Mouse (Mus musculus) cortical plate, adult 2 months (tissue): ENCODE measurements around the gene Hsdl1. TPM values are rescaled to one million over a fixed set of nuclear protein-coding genes. Genes with fewer than 3 reads are reported as not detected.

Experiments used
- H3K27ac ChIP-seq: fragments of 200-500 bp; 2 replicates; pipeline ENCODE4 v1.5.1; 2012; ENCODE audit warnings: low read length, control low read depth, inconsistent platforms; ENCODE audit not compliant: insufficient read depth
- H3K4me1 ChIP-seq: fragments of 200-500 bp; 2 replicates; pipeline ENCODE4 v1.6.1; 2011; ENCODE audit warnings: low read length; ENCODE audit not compliant: control insufficient read depth, insufficient read depth
- H3K4me3 ChIP-seq: fragments of 200-500 bp; 2 replicates; pipeline ENCODE4 v1.5.1; 2011; ENCODE audit warnings: mild to moderate bottlenecking, low read length, control low read depth; ENCODE audit not compliant: insufficient read depth
- CTCF ChIP-seq: fragments of 200-500 bp; IDR thresholded peaks from 2 replicates; pipeline ENCODE4 v1.5.1; 2011; ENCODE audit warnings: mild to moderate bottlenecking, control low read depth, low read length; ENCODE audit not compliant: insufficient read depth; ENCODE audit errors: extremely low read depth
- POLR2A ChIP-seq: fragments of 200-500 bp; IDR thresholded peaks from 2 replicates; pipeline ENCODE4 v1.6.1; 2011; ENCODE audit warnings: mild to moderate bottlenecking, low read length, control low read depth; ENCODE audit not compliant: insufficient read depth; ENCODE audit errors: extremely low read depth
- polyA plus RNA-seq: library from polyadenylated mRNA; depleted of rRNA; stranded (reverse); fragments of >200 nt; gene quantifications from 2 replicates; pipeline ENCODE4 v1.2.3, GENCODE M21; 2012

Gene Hsdl1
- polyA plus RNA-seq, 1 experiment = 32.2 TPM

DNA sequence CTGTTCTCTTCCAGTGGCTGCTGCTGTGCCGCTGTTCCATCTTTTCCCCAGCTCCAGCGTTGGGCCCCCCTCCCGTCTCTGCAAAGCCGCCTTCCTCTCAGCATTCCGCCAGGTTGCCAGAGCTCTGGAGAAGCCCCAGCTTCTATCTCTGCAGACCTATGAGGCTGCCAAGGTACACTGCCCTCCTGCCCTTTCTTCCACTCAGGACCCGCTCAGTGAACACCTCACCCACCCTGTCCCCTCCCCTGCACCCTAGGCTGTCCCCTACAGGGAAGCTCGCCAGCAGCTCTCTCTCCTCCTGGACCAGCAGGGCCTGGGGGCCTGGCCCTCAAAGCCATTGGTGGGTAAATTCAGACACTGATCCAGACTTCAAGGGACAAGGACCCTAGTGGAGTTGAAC lies 41.4 kb upstream of the Hsdl1 start:
- H3K4me3 ChIP-seq = no peak overlapping the region
- H3K4me1 ChIP-seq = no peaks in the 10 kb centered on the region
- TF ChIP-seq POLR2A (no peak), CTCF (no peak)
- no peak overlapping the region for H3K27ac ChIP-seq

DNA sequence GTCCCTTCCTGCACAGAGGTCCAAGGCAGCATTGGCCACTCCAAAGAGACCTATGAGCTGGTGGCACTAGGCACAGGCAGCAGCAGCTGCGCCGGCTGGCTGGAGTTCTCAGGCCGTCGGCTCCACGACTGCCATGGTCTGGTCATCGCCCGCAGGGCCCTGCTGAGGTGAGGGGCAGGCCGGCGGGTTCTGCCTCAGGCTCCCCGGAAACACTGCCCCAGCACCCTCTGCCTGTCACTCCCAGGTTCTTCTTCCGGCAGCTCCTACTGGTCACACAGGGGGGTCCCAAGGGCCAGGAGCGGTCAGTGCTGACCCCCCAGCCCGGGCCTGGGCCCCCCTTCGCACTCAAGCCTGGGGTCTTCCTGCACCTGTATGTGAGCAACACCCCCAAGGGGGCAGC lies 40.1 kb upstream of the Hsdl1 start:
- TF ChIP-seq POLR2A (no peak), CTCF (no peak)
- Histone ChIP-seq H3K4me3 (no peak overlapping the region), H3K27ac (no peak overlapping the region), H3K4me1 (no peaks in the 10 kb centered on the region)

DNA sequence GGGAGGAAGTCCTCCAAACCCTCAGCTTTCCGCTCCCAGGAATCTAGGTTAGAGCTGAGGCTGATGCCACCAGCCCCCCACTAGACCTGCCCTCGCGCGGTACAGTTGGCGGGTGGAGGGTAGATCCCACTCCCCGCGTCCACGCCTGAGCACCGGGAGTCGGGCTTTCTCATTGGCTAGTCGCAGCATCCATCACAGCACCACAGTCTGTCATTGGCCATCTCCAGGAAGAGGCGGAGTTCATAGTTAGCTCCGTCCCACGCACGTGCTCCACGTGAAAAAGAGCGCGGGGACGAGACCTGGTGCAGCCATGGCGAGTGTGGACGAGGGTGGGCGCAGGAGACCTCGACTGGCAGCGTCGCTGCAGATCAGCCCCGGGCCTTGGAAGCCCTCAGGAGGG lies 37.5 kb upstream of the Hsdl1 start, which contains the start of gene Adad2:
Gene Adad2 (plus strand): TSS at position 277 of the 400 bp plus-strand sequence.
- Histone ChIP-seq H3K4me3 (no peak within 1 kb of the TSS), H3K4me1 (no peaks in the 10 kb centered on the region), H3K27ac (no peak within 1 kb of the TSS)
- TF ChIP-seq CTCF (no peak), POLR2A (no peak)

DNA sequence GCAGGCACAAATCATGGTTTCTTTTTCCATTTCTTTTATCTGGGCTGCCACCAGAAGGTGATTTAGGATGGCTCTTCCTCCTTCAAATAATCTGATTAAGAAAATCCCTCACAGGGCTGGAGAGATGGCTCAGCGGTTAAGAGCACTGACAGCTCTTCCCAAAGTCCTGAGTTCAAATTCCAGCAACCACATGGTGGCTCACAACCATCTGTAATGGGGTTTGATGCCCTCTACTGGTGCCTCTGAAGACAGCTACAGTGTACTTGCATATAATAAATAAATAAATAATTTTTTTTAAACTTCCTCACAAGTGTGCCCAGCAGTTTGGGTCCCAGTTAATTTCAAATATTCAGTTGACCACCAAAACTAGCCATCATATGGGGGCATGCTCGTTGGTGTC lies 31.2 kb upstream of the Hsdl1 start:
- TF ChIP-seq CTCF = no peak
- Histone ChIP-seq H3K27ac (no peak overlapping the region), H3K4me3 (no peak overlapping the region), H3K4me1 (peaks cover 3% of the 10 kb centered on the region)

DNA sequence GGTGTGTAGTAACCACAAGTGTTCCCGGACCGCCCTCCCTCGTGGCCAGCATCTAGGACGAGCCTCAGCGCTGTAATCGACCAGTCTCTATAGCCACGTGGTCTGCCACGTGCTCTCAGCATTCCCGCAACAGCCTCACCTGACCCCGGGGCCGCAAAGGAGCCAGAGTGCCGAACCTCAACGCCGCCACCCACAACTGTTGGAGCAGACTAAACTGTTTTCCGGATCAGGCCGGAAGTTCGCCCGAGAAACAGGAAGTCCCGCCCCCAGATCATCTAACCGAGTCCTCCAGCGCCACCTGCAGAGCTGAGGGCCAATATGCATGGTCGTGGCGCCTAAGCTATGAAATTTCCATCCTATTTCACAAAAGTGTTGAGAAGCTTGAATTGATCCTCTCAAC lies 30.0 kb upstream of the Hsdl1 start, which contains the start of gene Taf1c:
Gene Taf1c (minus strand): TSS at position 227 of the 400 bp plus-strand sequence.
- TF ChIP-seq CTCF = peak; percentile 71
- peak; percentile 67; the same call in 1 of the 2 replicates for TF ChIP-seq POLR2A
- H3K27ac ChIP-seq = no peak within 1 kb of the TSS
- peak within 1 kb of the TSS; percentile 53 for H3K4me3 ChIP-seq
- peaks cover 3% of the 10 kb centered on the region for H3K4me1 ChIP-seq

DNA sequence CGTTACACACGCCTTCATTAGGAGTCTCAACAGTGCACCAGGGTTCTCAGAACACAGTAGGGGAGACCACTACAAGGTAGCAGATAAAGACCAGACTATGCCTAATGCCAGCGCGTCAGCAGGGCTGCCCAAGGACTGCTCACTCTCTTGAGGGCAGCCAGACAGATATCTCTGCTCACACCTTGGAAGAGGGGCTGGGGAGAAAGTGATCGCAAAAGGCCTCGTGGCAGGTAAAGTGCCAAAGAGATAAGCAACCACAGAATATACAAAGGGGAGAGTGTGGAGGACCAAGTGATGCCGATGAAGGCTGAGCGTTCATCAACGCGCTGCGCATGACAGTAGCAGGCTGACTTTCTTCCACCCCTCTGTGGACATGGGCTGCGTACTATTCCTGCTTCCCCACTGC lies 29.4 kb upstream of the Hsdl1 start:
- H3K4me1 ChIP-seq = peaks cover 3% of the 10 kb centered on the region
- no peak overlapping the region for H3K27ac ChIP-seq
- peak overlapping the region; percentile 53 for H3K4me3 ChIP-seq
- TF ChIP-seq POLR2A = no peak
- TF ChIP-seq CTCF = no peak

DNA sequence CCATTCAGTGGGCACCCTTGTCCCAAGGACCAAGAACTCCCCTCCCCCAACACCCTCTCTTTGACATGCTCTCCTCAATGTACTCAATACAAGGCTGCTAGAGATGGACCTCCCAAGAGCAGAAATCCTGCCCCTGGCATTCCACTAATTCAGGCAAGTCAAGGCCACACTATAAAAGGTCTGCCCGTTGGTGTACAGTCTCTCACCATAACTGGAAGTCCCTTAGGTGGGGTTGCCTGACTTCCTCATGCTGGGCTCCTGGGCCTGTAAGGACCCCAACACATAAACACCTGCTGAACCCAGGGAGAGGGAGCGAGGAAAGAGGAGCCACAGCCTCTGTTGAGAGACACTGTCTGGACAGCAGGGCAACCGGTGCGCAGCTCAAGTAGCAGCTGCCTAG lies 28.8 kb upstream of the Hsdl1 start:
- TF ChIP-seq POLR2A (no peak), CTCF (no peak)
- peaks cover 3% of the 10 kb centered on the region for H3K4me1 ChIP-seq
- no peak overlapping the region for H3K27ac ChIP-seq
- H3K4me3 ChIP-seq = peak overlapping the region; percentile 53; the same call in 1 of the 2 replicates

DNA sequence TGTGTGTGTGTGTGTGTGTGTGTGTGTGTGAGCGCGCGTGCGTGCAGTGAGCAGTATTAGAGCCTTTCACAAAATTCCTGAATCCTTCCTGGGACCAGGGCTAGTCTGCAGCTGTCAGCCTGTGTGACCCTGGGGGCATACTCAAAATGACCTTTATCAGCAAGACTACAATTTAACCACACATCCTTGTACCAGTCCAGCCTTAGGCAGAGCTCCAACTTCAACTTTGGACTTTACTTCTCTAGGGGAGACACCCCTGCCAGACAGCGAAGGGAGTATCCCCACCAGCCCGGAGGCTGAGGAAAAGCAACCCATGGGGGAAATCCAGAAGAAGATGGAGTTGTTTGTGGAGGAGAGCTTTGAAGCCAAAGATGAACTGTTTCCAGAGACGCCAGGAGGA lies 16.5 kb upstream of the Hsdl1 start:
- no peak overlapping the region for H3K27ac ChIP-seq
- no peak overlapping the region for H3K4me3 ChIP-seq
- TF ChIP-seq POLR2A = no peak
- no peak for TF ChIP-seq CTCF
- no peaks in the 10 kb centered on the region for H3K4me1 ChIP-seq

DNA sequence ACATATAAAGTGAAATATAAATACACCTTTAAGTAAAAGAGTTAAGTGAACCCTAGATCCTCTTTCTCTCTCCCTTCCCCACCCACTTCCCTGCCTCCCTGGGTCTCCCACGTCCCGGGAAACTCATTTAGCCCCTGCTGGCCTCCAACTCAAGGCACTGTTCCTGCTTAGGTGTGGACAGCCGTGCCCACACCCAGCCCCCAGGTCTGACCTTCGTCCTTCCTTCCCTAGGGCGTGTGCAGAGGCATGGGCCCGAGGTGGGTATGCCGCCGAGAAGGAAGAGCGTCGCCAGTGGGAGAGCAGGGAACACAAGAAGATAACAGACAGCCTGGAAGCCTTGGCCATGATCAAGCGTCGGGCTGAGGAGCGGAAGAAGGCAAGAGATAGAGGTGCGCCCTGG lies 15.4 kb upstream of the Hsdl1 start:
- H3K27ac ChIP-seq = no peak overlapping the region
- H3K4me3 ChIP-seq = no peak overlapping the region
- no peak for TF ChIP-seq POLR2A
- TF ChIP-seq CTCF = no peak
- no peaks in the 10 kb centered on the region for H3K4me1 ChIP-seq

DNA sequence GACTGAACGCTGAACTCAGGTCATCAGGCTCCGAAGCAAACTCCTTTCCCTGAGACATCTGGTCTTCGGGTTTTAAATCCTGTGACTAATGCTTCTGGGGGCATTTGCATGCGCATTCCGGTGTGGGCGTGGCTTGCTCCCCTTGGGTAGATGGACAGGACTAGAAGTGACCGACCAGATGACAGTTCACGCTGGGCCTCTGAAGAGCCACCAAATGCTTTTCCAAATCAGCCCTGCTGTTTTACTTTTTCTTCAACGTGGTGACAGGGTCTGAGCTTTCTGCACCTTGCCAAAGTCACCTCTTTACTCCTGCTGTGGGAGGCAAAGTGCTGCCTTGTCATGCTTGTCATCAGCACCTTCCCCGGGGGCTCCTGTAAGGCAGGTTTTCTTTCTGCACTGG lies 13.9 kb upstream of the Hsdl1 start:
- no peak overlapping the region for H3K4me3 ChIP-seq
- TF ChIP-seq POLR2A = no peak
- TF ChIP-seq CTCF = no peak
- no peak overlapping the region for H3K27ac ChIP-seq
- no peaks in the 10 kb centered on the region for H3K4me1 ChIP-seq
